Mouse (Mus musculus) neural tube, embryonic 13.5 days (tissue): ENCODE results near the gene Fam169b. TPM values are rescaled to one million over a fixed set of nuclear protein-coding genes. Genes with fewer than 3 reads are reported as not detected.
"Not testable (repeated sequence)": the region's sequence is repeated elsewhere in the genome, so short reads cannot be mapped to it uniquely, and the experiment has no call there.

Source experiments
- ATAC-seq: fragments of 200-750 bp; cut with Nextera tagmentation; 2 replicates; pipeline ENCODE4 v1.8.0; 2017; ENCODE audit warnings: low read depth, mild to moderate bottlenecking, moderate TSS enrichment, moderate library complexity
- H3K27ac ChIP-seq: fragments of 300-500 bp; sonication (generic); replicated peaks from 2 replicates; pipeline ENCODE4 v1.5.1; 2015; ENCODE audit warnings: moderate library complexity, mild to moderate bottlenecking, inconsistent platforms
- H3K27me3 ChIP-seq: fragments of 300-500 bp; sonication (generic); 2 replicates; pipeline ENCODE4 v1.6.1; 2015; ENCODE audit warnings: mild to moderate bottlenecking, inconsistent platforms
- H3K36me3 ChIP-seq: fragments of 300-500 bp; sonication (generic); 2 replicates; pipeline ENCODE4 v1.6.1; 2015; ENCODE audit warnings: mild to moderate bottlenecking, inconsistent platforms
- H3K4me1 ChIP-seq: fragments of 300-500 bp; sonication (generic); replicated peaks from 2 replicates; pipeline ENCODE4 v1.6.1; 2015; ENCODE audit warnings: inconsistent platforms
- H3K4me2 ChIP-seq: fragments of 300-500 bp; sonication (generic); 2 replicates; pipeline ENCODE4 v1.6.1; 2015; ENCODE audit warnings: inconsistent platforms, mild to moderate bottlenecking, moderate library complexity
- H3K4me3 ChIP-seq: fragments of 300-500 bp; sonication (generic); 2 replicates; pipeline ENCODE4 v1.5.1; 2015; ENCODE audit warnings: mild to moderate bottlenecking, inconsistent platforms
- H3K9ac ChIP-seq: fragments of 300-500 bp; sonication (generic); 2 replicates; pipeline ENCODE4 v1.6.1; 2015; ENCODE audit warnings: moderate library complexity, mild to moderate bottlenecking, inconsistent platforms
- H3K9me3 ChIP-seq: fragments of 300-500 bp; sonication (generic); 2 replicates; pipeline ENCODE4 v1.6.1; 2016; ENCODE audit warnings: inconsistent platforms
- WGBS: fragments of 180-500 bp; shearing (Covaris S2); methylation state at CpG from one replicate; pipeline ENCODE4 v1.1.7; 2015; 5-methylcytosine and 5-hydroxymethylcytosine counted together
- polyA plus RNA-seq: library from polyadenylated mRNA; unstranded; fragments of >200 nt; fragmentation: Nextera tagmentation; extraction: Ambion mirVana; gene quantifications from 2 replicates; pipeline ENCODE4 v1.2.1, GENCODE M21; 2015

Gene Fam169b
- polyA plus RNA-seq, 1 experiment from 2014 or later: 0.17 TPM

GRCm38 (mm10) chr7:68279481-68279880, 5.8 kb downstream of the Fam169b start:
- H3K4me1 ChIP-seq: peaks cover 21% of the 10 kb centered on the region
- H3K9me3 ChIP-seq: no peaks in the 10 kb centered on the region
- H3K4me3 ChIP-seq: no peak overlapping the region
- H3K36me3 ChIP-seq: no peaks in the 10 kb centered on the region
- ATAC-seq: no peak
- H3K4me2 ChIP-seq: no peak overlapping the region
- H3K9ac ChIP-seq: no peak overlapping the region
- no peak overlapping the region for H3K27ac ChIP-seq
- H3K27me3 ChIP-seq: peaks cover 22% of the 10 kb centered on the region
- 89% methylated on average over 7 of the region's 7 CpGs for WGBS

GRCm38 (mm10) chr7:68280352-68280869, 6.8 kb downstream of the Fam169b start:
- Histone ChIP-seq H3K4me1 (peaks cover 20% of the 10 kb centered on the region), H3K27ac (no peak overlapping the region), H3K4me3 (no peak overlapping the region), H3K9me3 (no peaks in the 10 kb centered on the region), H3K27me3 (peaks cover 15% of the 10 kb centered on the region), H3K4me2 (no peak overlapping the region), H3K9ac (no peak overlapping the region), H3K36me3 (no peaks in the 10 kb centered on the region)
- 93% methylated on average over 19 of the region's 19 CpGs for WGBS
- ATAC-seq: no peak

- 83% methylated on average over 5 of the region's 5 CpGs for WGBS
- H3K4me3 ChIP-seq: no peak overlapping the region
- ATAC-seq: no peak
Measured at GRCm38 (mm10) chr7:68281341-68281740, 7.7 kb downstream of the Fam169b start.

GRCm38 (mm10) chr7:68282304-68283132, 8.9 kb downstream of the Fam169b start:
- no peaks in the 10 kb centered on the region for H3K36me3 ChIP-seq
- H3K9ac ChIP-seq: no peak overlapping the region
- H3K4me1 ChIP-seq: 0 out of 2 replicates have a peak, but pooled peaks cover under 1% of the 10 kb centered on the region
- no peak for ATAC-seq
- H3K4me2 ChIP-seq: no peak overlapping the region
- H3K9me3 ChIP-seq: no peaks in the 10 kb centered on the region
- 87% methylated on average over 22 of the region's 22 CpGs for WGBS
- no peak overlapping the region for H3K4me3 ChIP-seq
- 0 out of 2 replicates have a peak, but pooled peaks cover 3% of the 10 kb centered on the region for H3K27me3 ChIP-seq
- no peak overlapping the region for H3K27ac ChIP-seq

More at GRCm38 (mm10) chr7:68281341-68281740, 7.7 kb downstream of the Fam169b start:
- Histone ChIP-seq H3K4me2 (no peak overlapping the region), H3K4me1 (peaks cover 11% of the 10 kb centered on the region), H3K36me3 (no peaks in the 10 kb centered on the region), H3K9ac (no peak overlapping the region), H3K9me3 (no peaks in the 10 kb centered on the region), H3K27ac (no peak overlapping the region), H3K27me3 (peaks cover 6% of the 10 kb centered on the region)

- H3K36me3 ChIP-seq, H3K27ac ChIP-seq, H3K4me2 ChIP-seq, ATAC-seq, H3K9me3 ChIP-seq, H3K27me3 ChIP-seq, H3K9ac ChIP-seq, H3K4me1 ChIP-seq, H3K4me3 ChIP-seq: not testable (repeated sequence)
- 86% methylated on average over 4 of the region's 4 CpGs for WGBS
Measured at GRCm38 (mm10) chr7:68283133-68283520, 9.5 kb downstream of the Fam169b start.

- Histone ChIP-seq H3K9me3 (no peaks in the 10 kb centered on the region), H3K4me2 (no peak overlapping the region), H3K36me3 (no peaks in the 10 kb centered on the region), H3K4me1 (no peaks in the 10 kb centered on the region), H3K27ac (no peak overlapping the region), H3K4me3 (no peak overlapping the region), H3K9ac (no peak overlapping the region), H3K27me3 (0 out of 2 replicates have a peak, but pooled peaks cover 2% of the 10 kb centered on the region)
- WGBS: 74% methylated on average over 7 of the region's 7 CpGs
- ATAC-seq: no peak
Measured at GRCm38 (mm10) chr7:68283776-68284175, 10.1 kb downstream of the Fam169b start.

GRCm38 (mm10) chr7:68285851-68286298, 12.2 kb downstream of the Fam169b start:
- Histone ChIP-seq H3K4me2 (no peak overlapping the region), H3K36me3 (no peaks in the 10 kb centered on the region), H3K4me1 (no peaks in the 10 kb centered on the region), H3K9ac (no peak overlapping the region), H3K4me3 (no peak overlapping the region), H3K9me3 (no peaks in the 10 kb centered on the region), H3K27me3 (no peaks in the 10 kb centered on the region), H3K27ac (no peak overlapping the region)
- ATAC-seq: no peak
- WGBS: 81% methylated on average over 8 of the region's 8 CpGs

- Histone ChIP-seq H3K27me3 (no peaks in the 10 kb centered on the region), H3K27ac (no peak overlapping the region), H3K36me3 (no peaks in the 10 kb centered on the region), H3K4me1 (no peaks in the 10 kb centered on the region), H3K9me3 (no peaks in the 10 kb centered on the region), H3K4me2 (no peak overlapping the region), H3K4me3 (no peak overlapping the region), H3K9ac (no peak overlapping the region)
- no peak for ATAC-seq
- WGBS: 95% methylated on average over 24 of the region's 24 CpGs
Measured at GRCm38 (mm10) chr7:68286526-68287481, 13.2 kb downstream of the Fam169b start.

GRCm38 (mm10) chr7:68287582-68287981, 13.9 kb downstream of the Fam169b start:
- Histone ChIP-seq H3K9me3 (no peaks in the 10 kb centered on the region), H3K36me3 (no peaks in the 10 kb centered on the region), H3K27ac (no peak overlapping the region), H3K4me2 (no peak overlapping the region), H3K4me1 (no peaks in the 10 kb centered on the region), H3K27me3 (no peaks in the 10 kb centered on the region), H3K4me3 (no peak overlapping the region), H3K9ac (no peak overlapping the region)
- 84% methylated on average over 2 of the region's 2 CpGs for WGBS
- no peak for ATAC-seq

GRCm38 (mm10) chr7:68288000-68288399, 14.4 kb downstream of the Fam169b start:
- H3K27me3 ChIP-seq, H3K9ac ChIP-seq, H3K4me3 ChIP-seq, H3K4me2 ChIP-seq, H3K9me3 ChIP-seq, ATAC-seq, H3K36me3 ChIP-seq, H3K4me1 ChIP-seq, H3K27ac ChIP-seq: not testable (repeated sequence)
- WGBS: 88% methylated on average over 4 of the region's 4 CpGs

GRCm38 (mm10) chr7:68289081-68289480, 15.4 kb downstream of the Fam169b start:
- whole genome bisulfite sequencing: 94% methylated on average over 8 of the region's 8 CpGs
- H3K27ac ChIP-seq: no peak overlapping the region
- H3K4me2 ChIP-seq: no peak overlapping the region
- H3K36me3 ChIP-seq: no peaks in the 10 kb centered on the region
- ATAC-seq: no peak
- H3K9me3 ChIP-seq: no peaks in the 10 kb centered on the region
- H3K4me1 ChIP-seq: no peaks in the 10 kb centered on the region
- H3K27me3 ChIP-seq: no peaks in the 10 kb centered on the region
- no peak overlapping the region for H3K4me3 ChIP-seq
- no peak overlapping the region for H3K9ac ChIP-seq

GRCm38 (mm10) chr7:68291603-68292002, 18.0 kb downstream of the Fam169b start:
- no peak for ATAC-seq
- WGBS: 84% methylated on average over 1 of the region's 1 CpGs

More at GRCm38 (mm10) chr7:68291603-68292002, 18.0 kb downstream of the Fam169b start:
- Histone ChIP-seq H3K27ac (no peak overlapping the region), H3K9ac (no peak overlapping the region), H3K4me1 (no peaks in the 10 kb centered on the region), H3K27me3 (no peaks in the 10 kb centered on the region), H3K4me3 (no peak overlapping the region), H3K36me3 (no peaks in the 10 kb centered on the region), H3K9me3 (no peaks in the 10 kb centered on the region), H3K4me2 (no peak overlapping the region)
